Mouse (Mus musculus): ENCODE measurements at regions not wholly inside any gene's neighbourhood (a gene's known extent, or its start where the extent isn't known, plus 50 kb on each side); places are given as distances from the start of the nearest gene placed in this dataset.
A peak's percentile ranks its signal among the peaks of the same experiment; 100 is the strongest.

DNA sequence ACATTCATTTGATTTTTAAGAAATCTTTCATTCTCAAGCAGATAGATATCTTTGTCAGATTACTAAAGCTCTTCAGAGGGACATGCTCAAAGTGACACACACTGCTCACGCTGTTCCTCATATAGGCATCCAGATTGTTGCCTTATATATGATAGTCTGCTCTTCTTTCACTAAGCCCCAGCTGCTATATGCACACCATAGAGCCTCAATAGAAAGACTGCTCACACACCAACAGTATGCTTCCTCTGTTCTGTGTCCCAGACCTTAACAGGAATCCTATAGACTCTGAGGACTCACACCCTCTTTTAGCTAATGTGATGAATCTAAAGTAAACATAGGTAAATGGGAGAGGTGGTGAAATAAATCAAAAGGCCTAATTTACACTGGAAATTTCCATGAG lies 561.8 kb downstream of the Smarca1 start:
- WGBS: 69% methylated on average over 1 of the region's 1 CpGs

DNA sequence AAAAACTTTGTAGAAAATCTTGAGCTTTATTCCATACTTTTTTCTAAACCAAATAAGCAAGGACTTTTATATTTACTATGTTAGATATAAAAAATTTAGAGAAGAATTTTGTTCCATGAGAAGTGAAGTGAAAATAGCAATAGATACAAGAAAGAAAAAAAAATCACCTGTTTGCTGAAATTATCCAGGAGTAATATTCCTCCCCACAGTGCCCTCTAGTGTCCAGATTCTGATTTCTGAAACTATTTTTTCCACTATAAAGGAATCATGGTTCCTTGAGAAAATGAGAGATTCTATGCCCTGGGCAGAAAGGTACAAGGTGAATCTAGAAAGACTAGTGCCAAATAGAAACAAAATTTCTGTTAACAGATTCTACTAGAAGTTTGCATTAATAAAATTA lies 564.0 kb downstream of the Smarca1 start:
- H3K27ac ChIP-seq (replicated peaks): no peak overlapping the region
- H3K9ac ChIP-seq (replicated peaks): no peak overlapping the region
- no peaks in the 10 kb centered on the region for H3K36me3 ChIP-seq
- H3K4me2 ChIP-seq (replicated peaks): no peak overlapping the region
- no peak overlapping the region for H3K4me3 ChIP-seq
- no peaks in the 10 kb centered on the region for H3K9me3 ChIP-seq
- no peak for ATAC-seq (replicated peaks)
- H3K27me3 ChIP-seq: no peaks in the 10 kb centered on the region
- H3K4me1 ChIP-seq: no peaks in the 10 kb centered on the region

More for the DNA sequence above, 561.8 kb downstream of the Smarca1 start:
- Histone ChIP-seq H3K9ac (replicated peaks) (no peak overlapping the region), H3K36me3 (no peaks in the 10 kb centered on the region), H3K4me1 (no peaks in the 10 kb centered on the region), H3K4me2 (replicated peaks) (no peak overlapping the region), H3K4me3 (no peak overlapping the region), H3K27me3 (no peaks in the 10 kb centered on the region), H3K27ac (replicated peaks) (no peak overlapping the region), H3K9me3 (no peaks in the 10 kb centered on the region)
- no peak for ATAC-seq (replicated peaks)

DNA sequence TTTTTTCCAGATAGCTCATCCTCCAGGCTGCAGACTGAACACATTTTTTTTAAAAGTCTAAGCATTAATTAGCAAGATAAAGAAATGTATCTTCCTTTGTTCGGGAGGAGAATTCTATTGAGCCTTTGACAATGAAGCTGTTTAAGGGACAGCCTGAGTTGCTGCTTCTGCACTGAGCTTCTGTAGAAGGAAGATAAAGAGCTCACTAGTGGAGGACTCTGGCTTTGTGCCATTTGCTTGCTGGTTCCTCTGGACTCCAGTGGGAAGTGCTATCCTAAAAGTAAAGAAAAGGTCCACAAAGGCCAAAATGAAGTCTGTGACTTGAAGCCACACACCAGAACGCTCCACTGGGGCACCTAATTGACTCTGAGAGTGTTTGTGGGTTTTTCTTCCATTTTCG lies 577.0 kb downstream of the Smarca1 start:
- Histone ChIP-seq H3K4me3 (no peak overlapping the region), H3K36me3 (no peaks in the 10 kb centered on the region), H3K4me1 (no peaks in the 10 kb centered on the region), H3K9ac (replicated peaks) (no peak overlapping the region), H3K27me3 (no peaks in the 10 kb centered on the region), H3K9me3 (no peaks in the 10 kb centered on the region), H3K4me2 (replicated peaks) (no peak overlapping the region), H3K27ac (replicated peaks) (no peak overlapping the region)
- no peak for ATAC-seq (replicated peaks)
- 42% methylated on average over 3 of the region's 3 CpGs for WGBS

DNA sequence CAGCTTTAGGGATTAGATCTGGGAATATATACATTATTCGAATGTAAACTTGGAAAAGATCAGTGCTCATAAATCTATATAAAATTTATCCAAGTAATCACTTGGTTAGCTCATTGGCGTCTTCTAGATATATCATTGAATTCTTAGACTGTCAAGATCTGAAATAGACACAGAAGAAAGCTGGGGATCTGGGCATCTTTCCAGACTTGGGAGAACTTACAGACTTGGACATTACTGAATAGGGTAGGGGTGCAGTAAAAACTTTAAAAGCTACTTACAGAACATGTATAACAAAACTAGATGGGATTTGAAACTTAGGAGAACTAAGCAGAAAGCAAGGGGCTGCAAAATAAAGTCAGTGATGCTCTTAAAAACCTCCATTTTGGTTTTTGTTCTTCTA lies 585.6 kb downstream of the Smarca1 start:
- no peak for ATAC-seq (replicated peaks)
- Histone ChIP-seq H3K27me3 (no peaks in the 10 kb centered on the region), H3K27ac (replicated peaks) (no peak overlapping the region), H3K4me3 (no peak overlapping the region), H3K4me2 (replicated peaks) (no peak overlapping the region), H3K36me3 (no peaks in the 10 kb centered on the region), H3K9ac (replicated peaks) (no peak overlapping the region), H3K4me1 (no peaks in the 10 kb centered on the region), H3K9me3 (no peaks in the 10 kb centered on the region)
- WGBS: 79% methylated on average over 2 of the region's 2 CpGs

DNA sequence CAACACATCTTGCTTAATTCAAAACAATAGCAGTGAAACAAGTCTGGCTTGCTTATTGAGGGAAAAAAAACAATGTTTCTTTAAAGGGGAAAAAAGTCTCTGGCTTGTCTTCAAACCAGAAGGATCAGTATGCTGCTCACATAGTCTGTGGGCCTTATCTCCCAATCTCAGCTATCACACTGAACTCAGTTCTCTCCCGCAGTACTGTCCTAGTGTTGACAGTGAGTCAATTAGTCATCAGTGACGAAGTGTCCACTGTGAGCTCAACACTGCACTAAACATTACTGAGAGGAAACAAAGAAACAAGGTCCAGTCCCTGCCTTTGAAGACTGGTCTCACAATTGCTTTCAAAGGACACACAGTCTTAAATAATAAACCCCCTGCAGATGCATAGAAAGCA lies 589.2 kb downstream of the Smarca1 start:
- Histone ChIP-seq H3K27ac (replicated peaks) (no peak overlapping the region), H3K9ac (replicated peaks) (no peak overlapping the region), H3K27me3 (no peaks in the 10 kb centered on the region), H3K4me1 (no peaks in the 10 kb centered on the region), H3K36me3 (no peaks in the 10 kb centered on the region), H3K4me2 (replicated peaks) (no peak overlapping the region), H3K9me3 (no peaks in the 10 kb centered on the region), H3K4me3 (no peak overlapping the region)
- WGBS: 25% methylated on average over 2 of the region's 2 CpGs
- ATAC-seq (replicated peaks): no peak

DNA sequence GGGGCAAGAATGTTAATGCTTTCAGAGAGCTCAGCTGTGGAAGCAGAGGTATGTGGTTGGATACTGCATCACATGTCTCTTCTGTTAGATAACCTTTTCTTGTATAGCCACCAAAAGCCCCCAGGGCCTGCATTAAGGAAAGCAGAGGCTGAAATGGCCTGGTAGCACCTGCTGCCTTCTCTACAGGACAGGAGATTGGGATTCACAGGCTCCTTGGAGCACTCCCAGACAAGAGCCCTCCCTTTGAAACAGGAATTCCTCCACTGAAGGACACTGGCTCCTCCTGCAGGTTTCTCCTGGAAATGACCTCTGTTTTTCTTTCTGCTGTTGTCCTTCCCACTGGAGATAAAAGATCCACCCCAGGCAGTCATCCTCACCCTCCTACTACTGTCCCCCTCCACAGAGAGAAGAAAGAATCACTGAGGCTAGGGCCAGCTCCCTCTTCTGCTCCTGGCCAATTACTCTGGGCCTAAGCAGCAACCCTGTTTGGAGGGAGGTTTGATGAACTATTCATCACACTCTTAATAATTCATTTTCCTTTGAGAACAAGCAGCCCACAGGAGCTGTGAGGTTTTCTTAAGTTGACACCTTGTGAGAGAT lies 600.1 kb downstream of the Smarca1 start:
- no peak overlapping the region for H3K4me2 ChIP-seq (replicated peaks)
- no peaks in the 10 kb centered on the region for H3K36me3 ChIP-seq
- no peak overlapping the region for H3K27ac ChIP-seq (replicated peaks)
- H3K9me3 ChIP-seq: no peaks in the 10 kb centered on the region
- no peak overlapping the region for H3K4me3 ChIP-seq
- H3K9ac ChIP-seq (replicated peaks): no peak overlapping the region
- no peaks in the 10 kb centered on the region for H3K27me3 ChIP-seq
- H3K4me1 ChIP-seq: no peaks in the 10 kb centered on the region
- peak; percentile 66; the same call in 1 of the 2 replicates for ATAC-seq (replicated peaks)
